In genomic region chr13:47135741-47136140, GRCm38 (mm10) we compare ENCODE assay signal across 20 mouse cellular contexts.
"Had no signal": no experiment of that assay in that cellular context is flagged by ENCODE, and none has a peak within 500 bp of the region (broad histone marks: within the 10 kb centered on the region; RNA-seq: fewer than 3 reads in every experiment).

No protein-coding gene starts in this region.

- H3K27me3 ChIP-seq: lung, embryonic 15.5 days; midbrain, embryonic 12.5 days; neural tube, embryonic 13.5 days; neural tube, embryonic 15.5 days had no signal

- H3K4me2 ChIP-seq: lung, embryonic 15.5 days; midbrain, embryonic 12.5 days; neural tube, embryonic 13.5 days; neural tube, embryonic 15.5 days had no signal

- H3K4me1 ChIP-seq: lung, embryonic 15.5 days; midbrain, embryonic 10.5 days; midbrain, embryonic 12.5 days; neural tube, embryonic 13.5 days; neural tube, embryonic 15.5 days had no signal

- H3K9me3 ChIP-seq: lung, embryonic 15.5 days; neural tube, embryonic 15.5 days had no signal

- DNase-seq: lung, adult 18-20 months; lung, postnatal 14 days; lung, postnatal 4 days; midbrain, embryonic 14.5 days; retina, postnatal 1 day; right cerebral cortex, adult 18-20 months; right cerebral cortex, postnatal 25 days; right cerebral cortex, postnatal 4 days; spleen, adult 18-20 months; thymus, adult 18-20 months; thymus, postnatal 14 days; thymus, postnatal 36 days had no signal

- H3K36me3 ChIP-seq: lung, embryonic 15.5 days; midbrain, embryonic 10.5 days; midbrain, embryonic 12.5 days; neural tube, embryonic 13.5 days; neural tube, embryonic 15.5 days had no signal

- H3K4me3 ChIP-seq: lung, embryonic 15.5 days; midbrain, embryonic 10.5 days; midbrain, embryonic 12.5 days; myocyte; neural tube, embryonic 13.5 days; neural tube, embryonic 15.5 days had no signal

- H3K9ac ChIP-seq: lung, embryonic 15.5 days; midbrain, embryonic 12.5 days; neural tube, embryonic 13.5 days; neural tube, embryonic 15.5 days had no signal

- ATAC-seq: lung, postnatal 0 days; midbrain, embryonic 16.5 days had no signal

- H3K27ac ChIP-seq: lung, embryonic 15.5 days; midbrain, embryonic 10.5 days; midbrain, embryonic 12.5 days; neural tube, embryonic 13.5 days; neural tube, embryonic 15.5 days had no signal
